Mouse (Mus musculus) G1E (cell line): ENCODE measurements around the gene Chad. TPM values are rescaled to one million over a fixed set of nuclear protein-coding genes. Genes with fewer than 3 reads are reported as not detected.

Experiments
- ATAC-seq: 2 replicates; pipeline ENCODE4 v1.8.0; 2016; ENCODE audit warnings: mild to moderate bottlenecking; ENCODE audit not compliant: insufficient number of reproducible peaks, poor library complexity, low FRiP score, severe bottlenecking; ENCODE audit errors: extremely low read depth
- DNase-seq: peaks from one replicate; pipeline ENCODE4 v3.0.0; 2012; ENCODE audit warnings: low spot score
- H3K27me3 ChIP-seq: 2 replicates; pipeline ENCODE4 v1.6.1; 2012; ENCODE audit warnings: mild to moderate bottlenecking, low read length, inconsistent platforms; ENCODE audit not compliant: insufficient read depth
- H3K36me3 ChIP-seq: replicated peaks from 2 replicates; pipeline ENCODE3; 2012; ENCODE audit warnings: mild to moderate bottlenecking, inconsistent platforms
- H3K4me1 ChIP-seq: 2 replicates; pipeline ENCODE4 v1.6.1; 2012; ENCODE audit warnings: low read depth, low read length, inconsistent platforms, mixed read lengths; ENCODE audit not compliant: insufficient read depth
- H3K4me3 ChIP-seq: 2 replicates; pipeline ENCODE4 v1.5.1; 2012; ENCODE audit warnings: low read depth, mild to moderate bottlenecking, inconsistent platforms, low read length, moderate library complexity, mixed read lengths
- H3K9me3 ChIP-seq: replicated peaks from 2 replicates; pipeline ENCODE4 v1.6.1; 2012; ENCODE audit warnings: inconsistent platforms
- CTCF ChIP-seq: IDR thresholded peaks from 2 replicates; pipeline ENCODE4 v1.5.1; 2012; ENCODE audit warnings: low read depth, low read length, inconsistent platforms, mixed read lengths
- GATA1 ChIP-seq: IDR thresholded peaks from 2 replicates; pipeline ENCODE4 v1.6.1; 2012; ENCODE audit warnings: borderline replicate concordance, low read length, inconsistent platforms, mixed read lengths
- GATA2 ChIP-seq: IDR thresholded peaks from 2 replicates; pipeline ENCODE4 v1.6.1; 2012; ENCODE audit warnings: low read depth, low read length, inconsistent platforms, borderline replicate concordance
- POLR2AphosphoS5 ChIP-seq: IDR thresholded peaks from 2 replicates; pipeline ENCODE4 v1.6.1; 2012; ENCODE audit warnings: low read depth, low read length, inconsistent platforms; ENCODE audit not compliant: insufficient replicate concordance
- TAL1 ChIP-seq: conservative IDR thresholded peaks from 2 replicates; pipeline ENCODE4 v1.6.1; 2012; ENCODE audit warnings: low read depth, low read length, inconsistent platforms, mixed read lengths
- polyA plus RNA-seq: library from polyadenylated mRNA; stranded (reverse); fragments of >175 nt; gene quantifications from 2 replicates; pipeline ENCODE4 v1.2.3, GENCODE M21; 2012
- total RNA-seq, 2 experiments: library from RNA; stranded (forward) in 1 of 2; stranded (reverse) in 1 of 2; fragments of 200-1000 nt in 1 of 2; fragments of >200 nt in 1 of 2; fragmentation: Nextera tagmentation in 1 of 2; gene quantifications; 2 replicates each; pipeline ENCODE4 v1.2.3; 2014 to 2017

The Chad gene
- total and polyA plus RNA-seq, 3 experiments: 0.11 TPM; not detected in 2

- no peaks in the 10 kb centered on the region for H3K36me3 ChIP-seq
- H3K4me1 ChIP-seq: peaks cover 6% of the 10 kb centered on the region
- H3K4me3 ChIP-seq: no peak overlapping the region
- no peak for DNase-seq
- no peak for TF ChIP-seq POLR2AphosphoS5
- no peak for TF ChIP-seq TAL1
- no peak for TF ChIP-seq GATA1
- no peak for TF ChIP-seq GATA2
- no peak for TF ChIP-seq CTCF
- H3K27me3 ChIP-seq: peaks cover 21% of the 10 kb centered on the region
- no peaks in the 10 kb centered on the region for H3K9me3 ChIP-seq
- no peak for ATAC-seq
Measured at GRCm38 (mm10) chr11:94597319-94597718, 32.5 kb downstream of the Chad start.

GRCm38 (mm10) chr11:94598437-94599120, 33.7 kb downstream of the Chad start:
- H3K9me3 ChIP-seq: no peaks in the 10 kb centered on the region
- peaks cover 27% of the 10 kb centered on the region for H3K27me3 ChIP-seq
- no peak for ATAC-seq
- DNase-seq: no peak
- no peaks in the 10 kb centered on the region for H3K36me3 ChIP-seq
- H3K4me3 ChIP-seq: no peak overlapping the region
- peaks cover 6% of the 10 kb centered on the region for H3K4me1 ChIP-seq
- no peak for TF ChIP-seq CTCF
- TF ChIP-seq GATA2: no peak
- no peak for TF ChIP-seq GATA1
- no peak for TF ChIP-seq POLR2AphosphoS5
- TF ChIP-seq TAL1: no peak

GRCm38 (mm10) chr11:94600447-94600846, 35.6 kb downstream of the Chad start:
- Histone ChIP-seq H3K4me3 (no peak overlapping the region), H3K9me3 (no peaks in the 10 kb centered on the region), H3K27me3 (peaks cover 27% of the 10 kb centered on the region), H3K36me3 (no peaks in the 10 kb centered on the region), H3K4me1 (peaks cover 6% of the 10 kb centered on the region)
- no peak for DNase-seq
- TF ChIP-seq GATA1: no peak
- TF ChIP-seq CTCF: no peak
- no peak for TF ChIP-seq POLR2AphosphoS5
- no peak for TF ChIP-seq GATA2
- TF ChIP-seq TAL1: no peak
- no peak for ATAC-seq

GRCm38 (mm10) chr11:94601321-94602281, 36.8 kb downstream of the Chad start, which contains the start of gene Acsf2:
Gene Acsf2, minus strand, starts transcription at chr11:94601871.
- TF ChIP-seq TAL1 (no peak), GATA2 (no peak), POLR2AphosphoS5 (no peak), GATA1 (no peak), CTCF (no peak)
- no peak for ATAC-seq
- no peaks in the 10 kb centered on the region for H3K36me3 ChIP-seq

DNA sequence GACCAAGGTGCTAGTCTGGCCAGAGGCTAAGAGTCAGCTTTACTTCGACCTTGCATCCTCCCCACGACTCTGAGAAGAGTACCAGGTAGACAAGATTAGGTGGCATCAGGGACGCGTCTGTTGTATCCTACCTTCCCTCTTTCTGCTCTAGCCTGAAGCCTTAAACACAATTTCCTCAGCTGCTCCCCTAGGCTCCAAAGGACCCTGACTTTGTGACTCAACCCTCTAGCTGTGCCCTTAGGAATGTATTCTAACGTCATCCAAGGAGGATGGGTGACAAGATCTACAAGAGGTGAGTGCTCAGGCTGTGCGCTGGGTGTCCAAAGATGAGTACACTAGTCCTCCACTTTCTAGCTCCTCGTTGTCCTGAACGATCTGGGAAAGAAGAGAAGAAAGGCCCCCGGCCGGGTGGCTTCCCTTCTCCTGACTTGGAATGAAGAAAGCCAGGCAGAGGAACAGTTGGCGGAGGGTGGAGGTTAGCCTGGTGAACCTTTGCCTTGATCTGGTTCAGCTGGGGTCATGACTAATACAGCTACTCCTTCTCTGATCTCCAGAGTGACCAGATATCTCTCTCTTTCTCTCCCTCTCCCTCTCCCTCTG, 37.6 kb downstream of the Chad start:
- Histone ChIP-seq H3K9me3 (no peaks in the 10 kb centered on the region), H3K4me3 (no peak overlapping the region)
- ATAC-seq: no peak

More at GRCm38 (mm10) chr11:94601321-94602281, 36.8 kb downstream of the Chad start, which contains the start of gene Acsf2:
- H3K27me3 ChIP-seq: peaks cover 27% of the 10 kb centered on the region
- DNase-seq: peak; percentile 6
- H3K9me3 ChIP-seq: no peaks in the 10 kb centered on the region
- peaks cover 6% of the 10 kb centered on the region; the same call in 1 of the 2 replicates for H3K4me1 ChIP-seq
- peak within 1 kb of the TSS; percentile 20; the same call in 1 of the 2 replicates for H3K4me3 ChIP-seq

More for the DNA sequence above, 37.6 kb downstream of the Chad start:
- no peak for DNase-seq
- peaks cover 27% of the 10 kb centered on the region for H3K27me3 ChIP-seq
- no peak for TF ChIP-seq GATA1
- no peak for TF ChIP-seq CTCF
- TF ChIP-seq GATA2: no peak
- TF ChIP-seq POLR2AphosphoS5: no peak
- TF ChIP-seq TAL1: no peak
- no peaks in the 10 kb centered on the region for H3K36me3 ChIP-seq
- peaks cover 6% of the 10 kb centered on the region; the same call in 1 of the 2 replicates for H3K4me1 ChIP-seq
